Mouse (Mus musculus): ENCODE measurements around the gene Ccdc17.
A peak's percentile ranks its signal among the peaks of the same experiment; 100 is the strongest.

The Ccdc17 gene

GRCm38 (mm10) chr4:116596379-116596778 lies at the start of gene Ccdc17:
Gene Ccdc17 (plus strand): TSS chr4:116596654.
- DNase-seq (ENCODE audit: low read depth): no peak

- DNase-seq (ENCODE audit: low read depth): no peak
Observed at GRCm38 (mm10) chr4:116550432-116550831, 46.0 kb upstream of the Ccdc17 start.

DNA sequence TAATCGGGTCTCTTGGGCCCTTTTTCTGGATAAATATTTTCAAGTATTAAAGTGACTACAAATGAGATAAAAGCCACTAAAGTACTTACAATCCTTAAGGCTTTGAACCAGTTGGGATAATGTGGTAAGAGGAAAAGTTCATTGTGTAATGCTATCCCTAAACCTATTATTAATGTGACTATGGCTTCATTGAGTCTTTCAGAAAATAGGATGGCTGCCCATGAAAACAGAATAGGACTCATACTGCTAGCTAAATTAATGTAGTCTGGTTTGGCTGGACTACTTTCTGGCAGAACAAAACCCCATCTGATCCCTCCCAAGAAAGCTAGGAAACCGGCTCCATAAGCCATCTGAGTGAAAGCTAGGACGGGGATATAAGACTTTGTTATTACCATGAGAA lies 43.4 kb upstream of the Ccdc17 start:
- DNase-seq (ENCODE audit: low read depth): no peak

GRCm38 (mm10) chr4:116555413-116556300 lies 40.8 kb upstream of the Ccdc17 start, which contains the start of gene Tmem69:
Gene Tmem69 (minus strand): TSS chr4:116555936.
- DNase-seq (ENCODE audit: low read depth): peak; percentile 80

GRCm38 (mm10) chr4:116556561-116557305 lies 39.7 kb upstream of the Ccdc17 start:
- DNase-seq (ENCODE audit: low read depth): peak; percentile 96

DNA sequence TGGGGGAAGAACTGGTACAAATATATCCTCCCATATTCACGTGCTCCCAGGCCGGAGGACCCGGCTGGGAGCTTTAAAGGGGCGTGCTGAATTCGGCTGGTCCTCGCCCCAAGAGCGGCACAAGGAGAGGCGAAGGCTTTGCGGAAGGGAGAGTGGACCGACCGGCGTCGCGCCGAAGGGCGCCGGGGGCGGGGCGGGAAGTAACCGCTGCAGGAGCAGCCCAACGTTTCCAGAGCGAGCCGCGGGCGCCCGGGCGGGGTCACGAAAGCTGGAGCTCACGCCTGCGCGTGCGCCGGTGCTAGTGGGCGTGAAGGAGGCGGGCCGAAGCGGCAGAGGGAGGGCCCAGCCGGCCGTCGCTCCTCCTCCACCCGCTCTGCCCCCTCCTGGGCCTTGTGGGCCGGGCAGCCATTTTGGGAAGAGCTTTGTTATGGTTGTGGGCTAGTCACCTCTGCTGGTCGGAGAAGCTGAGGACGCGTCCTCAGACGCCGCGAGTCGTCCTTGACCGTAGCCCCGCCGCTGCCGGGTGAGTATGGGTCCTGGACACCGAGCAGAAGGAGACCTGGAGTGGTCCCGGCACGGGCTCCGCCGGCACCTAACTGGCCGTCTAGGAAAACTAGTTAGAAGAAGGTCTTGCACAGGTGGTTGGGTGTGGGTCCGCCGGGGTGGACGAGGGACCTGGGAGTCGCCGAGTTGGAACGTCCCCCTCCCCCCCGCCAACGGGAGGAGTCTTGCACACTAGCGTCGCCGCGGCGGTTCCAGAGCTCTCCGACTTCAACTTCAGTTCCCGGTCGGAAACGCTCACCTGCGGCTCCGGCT lies 38.9 kb upstream of the Ccdc17 start, which contains the start of gene Gpbp1l1:
Gene Gpbp1l1, plus strand, starts transcription at position 353 of the 816 bp plus-strand sequence.
- peak; percentile 99 for DNase-seq (ENCODE audit: low read depth)

- DNase-seq (ENCODE audit: low read depth): peak; percentile 42
Observed at GRCm38 (mm10) chr4:116558151-116558882, 38.1 kb upstream of the Ccdc17 start.

DNA sequence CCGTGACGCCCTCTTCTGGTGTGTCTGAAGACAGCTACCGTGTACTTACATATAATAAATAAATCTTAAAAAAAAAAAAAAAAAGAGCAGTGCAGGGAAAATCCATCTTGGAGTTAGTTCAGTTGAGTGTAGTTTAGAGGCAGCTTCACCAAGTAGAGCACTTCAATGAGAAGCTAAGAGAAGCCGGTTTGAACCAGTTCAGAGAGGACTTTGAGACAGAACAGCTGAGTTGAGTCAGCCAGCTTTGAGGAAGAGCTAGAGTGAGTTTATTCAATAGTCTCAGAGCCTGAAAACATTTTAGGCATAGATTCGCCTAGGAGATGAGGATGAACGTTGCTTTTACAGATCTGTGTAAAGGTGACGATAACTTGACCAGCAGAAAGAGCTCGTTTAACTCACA lies 661 bp upstream of the Ccdc17 start:
- no peak for DNase-seq (ENCODE audit: low read depth)

DNA sequence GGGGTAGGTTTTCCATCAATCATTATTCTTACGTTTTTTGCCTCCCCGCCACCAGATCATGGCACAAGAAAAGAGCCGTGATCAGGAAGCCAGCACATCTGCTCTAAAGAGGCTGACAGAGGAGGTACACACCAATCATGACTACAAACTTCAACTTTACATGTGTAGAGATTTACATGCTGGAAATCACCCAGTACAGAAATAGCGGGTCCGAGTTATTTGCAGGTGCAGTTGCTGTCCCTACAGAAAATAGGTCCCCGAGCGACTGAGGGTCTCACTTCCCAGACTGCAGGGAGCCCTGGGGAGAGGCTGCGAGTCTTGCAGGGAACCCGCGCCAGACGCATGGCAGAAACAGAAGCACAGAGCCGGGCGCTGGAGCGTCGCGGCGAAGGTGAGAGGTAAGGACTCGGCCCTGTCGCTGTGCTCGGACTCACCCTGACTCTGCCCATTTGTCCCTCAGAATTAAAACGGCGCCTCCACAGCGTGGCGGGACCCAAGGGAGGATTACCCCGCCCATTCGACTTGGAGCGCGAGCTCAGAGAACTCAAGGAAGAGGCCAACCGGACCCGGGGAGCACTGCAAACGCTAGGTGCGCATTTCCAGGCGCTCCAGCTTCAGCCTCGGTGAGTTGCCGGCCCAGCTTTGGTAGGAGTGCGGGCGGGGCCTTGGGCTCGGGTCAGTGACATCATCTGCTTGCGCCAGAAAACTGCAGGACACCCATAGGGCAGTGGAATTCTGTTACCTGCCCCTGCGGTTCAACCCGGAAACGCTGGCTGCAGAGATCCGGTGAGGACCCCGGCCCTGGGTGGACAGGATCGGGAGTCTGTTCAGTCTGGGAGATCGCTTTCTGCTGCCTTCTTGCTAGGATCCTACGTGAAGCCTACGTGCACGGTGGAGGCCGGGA lies 776 bp downstream of the Ccdc17 start:
- DNase-seq (ENCODE audit: low read depth): peak; percentile 80

GRCm38 (mm10) chr4:116612621-116613020 lies 16.2 kb downstream of the Ccdc17 start:
- no peak for DNase-seq (ENCODE audit: low read depth)

DNA sequence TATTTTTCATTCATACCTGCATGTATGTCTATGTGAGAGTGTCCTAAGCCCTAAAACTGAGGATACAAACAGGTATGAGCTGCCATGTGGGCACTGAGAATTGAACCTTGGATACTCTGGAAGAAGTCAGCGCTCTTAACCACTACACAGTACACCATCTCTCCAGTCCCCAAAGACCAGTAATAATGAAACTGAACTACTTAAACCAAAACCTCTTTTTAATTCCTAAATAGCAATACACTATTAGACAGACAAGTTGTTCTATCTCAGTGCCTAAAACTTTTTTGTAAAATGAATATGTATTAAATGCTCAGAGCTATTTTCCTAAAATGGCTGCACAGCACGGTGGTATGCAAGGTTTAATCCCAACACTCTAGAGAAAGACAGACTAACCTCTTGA lies 18.8 kb downstream of the Ccdc17 start:
- DNase-seq (ENCODE audit: low read depth): no peak

DNA sequence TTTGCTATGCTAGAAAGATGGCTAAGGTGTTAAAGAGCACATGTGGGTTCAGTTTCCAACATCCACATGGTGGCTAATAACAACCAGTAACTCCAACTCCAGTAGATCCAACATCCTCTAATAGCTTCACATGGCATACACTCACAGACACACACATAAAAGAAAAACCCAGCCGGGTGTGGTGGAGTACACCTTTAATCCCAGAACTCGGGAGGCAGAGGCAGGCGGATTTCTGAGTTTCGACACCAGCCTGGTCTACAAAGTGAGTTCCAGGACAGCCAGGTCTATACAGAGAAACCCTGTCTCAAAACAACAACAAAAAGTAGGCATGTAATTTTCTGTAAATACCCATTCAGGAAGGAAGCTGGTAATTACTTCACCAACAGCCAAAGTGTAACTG lies 28.4 kb downstream of the Ccdc17 start:
- no peak for DNase-seq (ENCODE audit: low read depth)

DNA sequence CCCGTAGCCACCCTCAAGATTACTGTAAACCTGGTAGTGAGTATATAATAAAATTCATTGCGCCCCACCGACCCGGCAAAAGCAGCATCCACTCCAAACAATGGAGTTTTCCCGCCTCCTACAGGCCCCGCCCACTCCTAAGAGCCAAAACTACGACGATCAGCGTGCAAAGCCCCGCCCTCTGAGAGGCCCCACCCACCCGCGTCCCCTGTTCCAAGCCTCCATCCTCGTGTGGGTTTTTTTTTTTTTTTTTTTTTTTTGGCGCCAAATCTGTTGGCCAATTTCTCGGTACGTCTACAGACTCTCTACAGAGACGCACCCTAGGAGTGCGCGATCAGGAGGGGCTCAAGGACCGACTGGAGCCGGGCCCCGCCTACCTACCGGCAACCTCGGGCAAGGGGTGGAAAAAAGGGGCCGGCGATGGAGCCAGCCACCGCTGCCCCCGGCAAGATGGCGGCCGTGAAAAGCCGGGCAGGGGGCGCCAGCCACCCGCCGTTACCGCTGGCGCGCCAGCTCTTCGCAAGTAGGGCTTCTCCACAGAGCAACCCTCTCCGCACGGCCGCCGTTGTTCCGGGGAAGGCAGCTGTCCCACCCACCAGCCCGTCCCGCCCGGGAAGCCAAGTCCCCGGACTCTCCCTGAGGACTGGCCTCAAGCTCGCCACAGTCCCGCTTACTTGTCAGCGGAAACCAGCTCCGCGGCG lies 30.4 kb downstream of the Ccdc17 start:
- DNase-seq (ENCODE audit: low read depth): peak; percentile 93

GRCm38 (mm10) chr4:116627359-116627716 lies 30.9 kb downstream of the Ccdc17 start:
- peak; percentile 96 for DNase-seq (ENCODE audit: low read depth)

- DNase-seq (ENCODE audit: low read depth): peak; percentile 94
Observed at GRCm38 (mm10) chr4:116627722-116628662, 31.5 kb downstream of the Ccdc17 start, which contains the start of gene Nasp. Gene Nasp (minus strand): TSS chr4:116627941.

DNA sequence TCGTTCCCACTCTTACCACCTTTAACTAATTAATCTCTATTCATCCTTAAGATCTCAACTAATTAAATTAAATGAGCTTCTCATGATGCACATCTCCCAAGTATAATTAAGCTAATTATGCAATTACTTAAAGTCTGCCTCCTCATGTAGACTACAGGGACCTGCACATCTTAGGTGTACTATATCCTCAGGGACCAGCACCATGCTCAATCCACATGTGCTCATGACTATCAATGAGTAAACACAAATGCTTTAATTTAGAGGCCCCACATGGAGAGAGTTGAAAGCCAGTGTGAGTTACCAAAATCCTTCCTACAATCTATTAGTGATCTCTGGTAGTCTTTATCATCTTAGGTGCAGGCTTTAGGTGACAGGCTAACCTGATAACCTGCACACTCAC lies 38.7 kb downstream of the Ccdc17 start:
- no peak for DNase-seq (ENCODE audit: low read depth)

GRCm38 (mm10) chr4:116638821-116639220 lies 42.4 kb downstream of the Ccdc17 start:
- DNase-seq (ENCODE audit: low read depth): no peak

- DNase-seq (ENCODE audit: low read depth): no peak
Observed at GRCm38 (mm10) chr4:116642071-116642470, 45.6 kb downstream of the Ccdc17 start.
